Mouse (Mus musculus) R1 (cell line): ENCODE measurements around the gene Tec.
"Not testable (repeated sequence)": the region's sequence is repeated elsewhere in the genome, so short reads cannot be mapped to it uniquely, and the experiment has no call there.

Source experiments
- DNase-seq: peaks from one replicate; pipeline ENCODE4 v3.0.0-alpha.2; 2018; ENCODE audit warnings: low read depth, low spot score

Gene Tec

GRCm38 (mm10) chr5:72826445-72826844 lies 41.8 kb downstream of the Tec start:
- DNase-seq, result no peak

GRCm38 (mm10) chr5:72820651-72821050 lies 47.6 kb downstream of the Tec start:
- no peak for DNase-seq

GRCm38 (mm10) chr5:72820036-72820640 lies 48.1 kb downstream of the Tec start:
- no peak for DNase-seq

GRCm38 (mm10) chr5:72818513-72819180 lies 49.6 kb downstream of the Tec start:
- DNase-seq, result no peak

GRCm38 (mm10) chr5:72817523-72818091 lies 50.7 kb downstream of the Tec start:
- DNase-seq, result no peak

- not testable (repeated sequence) for DNase-seq
Measured at GRCm38 (mm10) chr5:72816960-72817359, 51.3 kb downstream of the Tec start.

- DNase-seq, result no peak
Measured at GRCm38 (mm10) chr5:72816491-72816890, 51.8 kb downstream of the Tec start.

- no peak for DNase-seq
Measured at GRCm38 (mm10) chr5:72816046-72816445, 52.2 kb downstream of the Tec start.

- no peak for DNase-seq
Measured at GRCm38 (mm10) chr5:72815361-72815760, 52.9 kb downstream of the Tec start.

GRCm38 (mm10) chr5:72814072-72814471 lies 54.2 kb downstream of the Tec start:
- no peak for DNase-seq

- no peak for DNase-seq
Measured at GRCm38 (mm10) chr5:72812908-72813307, 55.4 kb downstream of the Tec start.

- DNase-seq, result no peak
Measured at GRCm38 (mm10) chr5:72812328-72812727, 56.0 kb downstream of the Tec start.

GRCm38 (mm10) chr5:72811397-72811796 lies 56.9 kb downstream of the Tec start:
- DNase-seq, result no peak

GRCm38 (mm10) chr5:72810990-72811389 lies 57.3 kb downstream of the Tec start:
- DNase-seq, result no peak

GRCm38 (mm10) chr5:72809480-72809879 lies 58.8 kb downstream of the Tec start:
- DNase-seq, result no peak

- peak; percentile 18 for DNase-seq
Measured at GRCm38 (mm10) chr5:72808456-72809111, 59.7 kb downstream of the Tec start.

- DNase-seq, result no peak
Measured at GRCm38 (mm10) chr5:72802851-72803250, 65.4 kb downstream of the Tec start.

GRCm38 (mm10) chr5:72798563-72798962 lies 69.7 kb downstream of the Tec start:
- no peak for DNase-seq

- no peak for DNase-seq
Measured at GRCm38 (mm10) chr5:72796186-72796613, 72.1 kb downstream of the Tec start.

GRCm38 (mm10) chr5:72793309-72793850 lies 74.9 kb downstream of the Tec start:
- DNase-seq, result no peak

GRCm38 (mm10) chr5:72791789-72792188 lies 76.5 kb downstream of the Tec start:
- DNase-seq, result no peak

- DNase-seq, result no peak
Measured at GRCm38 (mm10) chr5:72791386-72791785, 76.9 kb downstream of the Tec start.
